Mouse (Mus musculus) spleen, adult 10 weeks (tissue): Measurements from ENCODE around the gene Ntrk1. TPM values are rescaled to one million over a fixed set of nuclear protein-coding genes. Genes with fewer than 3 reads are reported as not detected.

ENCODE experiments used
- polyA plus RNA-seq: library from polyadenylated mRNA; stranded (reverse); fragments of 350-450 nt; fragmentation: Illumina TruSeq; extraction: RNeasy Lipid Tissue Mini Kit (QIAGEN cat#74804); gene quantifications from one replicate; pipeline ENCODE4 v1.2.3, GENCODE M21; 2015; ENCODE audit warnings: low replicate concordance; ENCODE audit not compliant: insufficient read depth

Ntrk1 gene
- polyA plus RNA-seq: 0.08 TPM

GRCm38 (mm10) chr3:87794922-87795325 is at the start of gene Ntrk1:
Ntrk1 (minus strand) TSS chr3:87795162.

GRCm38 (mm10) chr3:87824206-87824605 is 29.2 kb upstream of the Ntrk1 start, which contains the start of gene Pear1:
Pear1 (minus strand) TSS chr3:87824306.

GRCm38 (mm10) chr3:87796736-87797334 is 1.9 kb upstream of the Ntrk1 start, which contains the start of gene Insrr:
Insrr (plus strand) TSS chr3:87796951.

GRCm38 (mm10) chr3:87748431-87748830 is 46.5 kb downstream of the Ntrk1 start, which contains the start of gene Lrrc71:
Lrrc71 (minus strand) TSS chr3:87748625.

Other genes with a start within 250 kb of the Ntrk1 start
- 14.8 TPM for gene Arhgef11, start 177.6 kb downstream of the Ntrk1 start, polyA plus RNA-seq
- 0.18 TPM for gene Lrrc71, start 46.5 kb downstream of the Ntrk1 start, polyA plus RNA-seq
- 0.46 TPM for gene Insrr, start 1.8 kb upstream of the Ntrk1 start, polyA plus RNA-seq
- 11.7 TPM for gene Pear1, start 29.1 kb upstream of the Ntrk1 start, polyA plus RNA-seq
- 15.6 TPM for gene Sh2d2a, start 51.6 kb upstream of the Ntrk1 start, polyA plus RNA-seq
- 24.6 TPM for gene Prcc, start 90.4 kb upstream of the Ntrk1 start, polyA plus RNA-seq
- 113 TPM for gene Hdgf, start 111.2 kb upstream of the Ntrk1 start, polyA plus RNA-seq
- 238 TPM for gene Mrpl24, start 124.3 kb upstream of the Ntrk1 start, polyA plus RNA-seq
- 65.7 TPM for gene Isg20l2, start 135.2 kb upstream of the Ntrk1 start, polyA plus RNA-seq
- gene Rrnad1, start 135.6 kb upstream of the Ntrk1 start, polyA plus RNA-seq: 30.4 TPM
- not detected for gene Crabp2, start 153.5 kb upstream of the Ntrk1 start, polyA plus RNA-seq
- 2.4 TPM for gene Nes, start 175.9 kb upstream of the Ntrk1 start, polyA plus RNA-seq
- gene Bcan, start 205.1 kb upstream of the Ntrk1 start, polyA plus RNA-seq: not detected
- not detected for gene Hapln2, start 232.4 kb upstream of the Ntrk1 start, polyA plus RNA-seq
- 34.2 TPM for gene Gpatch4, start 247.9 kb upstream of the Ntrk1 start, polyA plus RNA-seq